Mouse (Mus musculus) kidney, embryonic 15.5 days (tissue): ENCODE results near the gene Nmrk2. TPM values are rescaled to one million over a fixed set of nuclear protein-coding genes. Genes with fewer than 3 reads are reported as not detected.
A peak's percentile ranks its signal among the peaks of the same experiment; 100 is the strongest.

Experiments used
- ATAC-seq: fragments of 200-750 bp; cut with Nextera tagmentation; replicated peaks from 2 replicates; pipeline ENCODE4 v1.8.0; 2017; ENCODE audit warnings: moderate TSS enrichment; ENCODE audit not compliant: low FRiP score
- H3K27ac ChIP-seq: fragments of 300-500 bp; sonication (generic); 2 replicates; pipeline ENCODE4 v1.5.1; 2015; ENCODE audit warnings: mild to moderate bottlenecking, inconsistent platforms
- H3K27me3 ChIP-seq: fragments of 300-500 bp; sonication (generic); 2 replicates; pipeline ENCODE4 v1.6.1; 2015; ENCODE audit warnings: inconsistent platforms
- H3K36me3 ChIP-seq: fragments of 300-500 bp; sonication (generic); 2 replicates; pipeline ENCODE4 v1.6.1; 2015; ENCODE audit warnings: inconsistent platforms
- H3K4me1 ChIP-seq: fragments of 300-500 bp; sonication (generic); 2 replicates; pipeline ENCODE4 v1.6.1; 2015; ENCODE audit warnings: inconsistent platforms
- H3K4me2 ChIP-seq: fragments of 300-500 bp; sonication (generic); 2 replicates; pipeline ENCODE4 v1.6.1; 2015; ENCODE audit warnings: moderate library complexity, mild to moderate bottlenecking, inconsistent platforms
- H3K4me3 ChIP-seq: fragments of 300-500 bp; sonication (generic); replicated peaks from 2 replicates; pipeline ENCODE4 v1.5.1; 2015; ENCODE audit warnings: mild to moderate bottlenecking, inconsistent platforms
- H3K9ac ChIP-seq: fragments of 300-500 bp; sonication (generic); 2 replicates; pipeline ENCODE4 v1.6.1; 2015; ENCODE audit warnings: mild to moderate bottlenecking, inconsistent platforms
- H3K9me3 ChIP-seq: fragments of 300-500 bp; sonication (generic); replicated peaks from 2 replicates; pipeline ENCODE4 v1.6.1; 2016; ENCODE audit warnings: inconsistent platforms
- WGBS: fragments of 180-500 bp; shearing (Covaris S2); methylation state at CpG from one replicate; pipeline ENCODE4 v1.1.7; 2015; ENCODE audit warnings: mixed read lengths; 5-methylcytosine and 5-hydroxymethylcytosine counted together
- polyA plus RNA-seq: library from polyadenylated mRNA; unstranded; fragments of >200 nt; fragmentation: Nextera tagmentation; extraction: Ambion mirVana; gene quantifications from 2 replicates; pipeline ENCODE4 v1.2.1, GENCODE M21; 2015

Nmrk2 gene
- polyA plus RNA-seq, result 0.18 TPM in 1 of 2 replicates, not detected in the other

- H3K27me3 ChIP-seq, result peaks cover 42% of the 10 kb centered on the region
- H3K4me1 ChIP-seq, result no peaks in the 10 kb centered on the region
- no peak within 1 kb of the TSS for H3K9ac ChIP-seq
- H3K9me3 ChIP-seq, result no peaks in the 10 kb centered on the region
- no peak within 1 kb of the TSS for H3K4me2 ChIP-seq
- no peaks in the 10 kb centered on the region for H3K36me3 ChIP-seq
- H3K4me3 ChIP-seq, result no peak within 1 kb of the TSS
- H3K27ac ChIP-seq, result no peak within 1 kb of the TSS
- no peak for ATAC-seq
- 62% methylated on average over 13 of the region's 13 CpGs for WGBS
Observed at GRCm38 (mm10) chr10:81201807-81202758, at the start of gene Nmrk2. Nmrk2 (minus strand) TSS chr10:81202051.

GRCm38 (mm10) chr10:81249442-81249841 lies 47.6 kb upstream of the Nmrk2 start:
- no peaks in the 10 kb centered on the region for H3K9me3 ChIP-seq
- peaks cover 21% of the 10 kb centered on the region for H3K4me1 ChIP-seq
- peaks cover 40% of the 10 kb centered on the region for H3K27me3 ChIP-seq
- H3K9ac ChIP-seq, result no peak overlapping the region
- no peaks in the 10 kb centered on the region for H3K36me3 ChIP-seq
- H3K27ac ChIP-seq, result no peak overlapping the region
- ATAC-seq, result no peak
- H3K4me2 ChIP-seq, result no peak overlapping the region
- H3K4me3 ChIP-seq, result no peak overlapping the region
- WGBS, result 85% methylated on average over 8 of the region's 8 CpGs

- Histone ChIP-seq H3K9ac (no peak overlapping the region), H3K9me3 (no peaks in the 10 kb centered on the region), H3K4me2 (no peak overlapping the region), H3K4me1 (peaks cover 18% of the 10 kb centered on the region), H3K27me3 (peaks cover 36% of the 10 kb centered on the region), H3K36me3 (no peaks in the 10 kb centered on the region), H3K27ac (no peak overlapping the region), H3K4me3 (no peak overlapping the region)
- 94% methylated on average over 2 of the region's 2 CpGs for WGBS
- no peak for ATAC-seq
Observed at GRCm38 (mm10) chr10:81247804-81248203, 46.0 kb upstream of the Nmrk2 start.

- H3K9me3 ChIP-seq, result no peaks in the 10 kb centered on the region
- no peak overlapping the region for H3K4me2 ChIP-seq
- H3K36me3 ChIP-seq, result no peaks in the 10 kb centered on the region
- no peak for ATAC-seq
- WGBS, result 90% methylated on average over 6 of the region's 6 CpGs
- peaks cover 31% of the 10 kb centered on the region for H3K27me3 ChIP-seq
- H3K9ac ChIP-seq, result no peak overlapping the region
- no peak overlapping the region for H3K27ac ChIP-seq
- H3K4me3 ChIP-seq, result no peak overlapping the region
- H3K4me1 ChIP-seq, result peaks cover 8% of the 10 kb centered on the region
Observed at GRCm38 (mm10) chr10:81245166-81245565, 43.3 kb upstream of the Nmrk2 start.

GRCm38 (mm10) chr10:81244595-81244994 lies 42.7 kb upstream of the Nmrk2 start:
- peak overlapping the region; percentile 7; the same call in 1 of the 2 replicates for H3K4me2 ChIP-seq
- H3K27ac ChIP-seq, result no peak overlapping the region
- no peak overlapping the region for H3K9ac ChIP-seq
- peak; percentile 41; the same call in 1 of the 2 replicates for ATAC-seq
- WGBS, result 8% methylated on average over 17 of the region's 17 CpGs
- no peaks in the 10 kb centered on the region for H3K36me3 ChIP-seq
- peaks cover 14% of the 10 kb centered on the region for H3K4me1 ChIP-seq
- H3K4me3 ChIP-seq, result no peak overlapping the region
- H3K27me3 ChIP-seq, result peaks cover 36% of the 10 kb centered on the region
- H3K9me3 ChIP-seq, result no peaks in the 10 kb centered on the region

GRCm38 (mm10) chr10:81244146-81244545 lies 42.3 kb upstream of the Nmrk2 start:
- Histone ChIP-seq H3K4me2 (peak overlapping the region; percentile 7; the same call in 1 of the 2 replicates), H3K27ac (no peak overlapping the region), H3K4me3 (no peak overlapping the region), H3K9me3 (no peaks in the 10 kb centered on the region), H3K4me1 (peaks cover 18% of the 10 kb centered on the region), H3K36me3 (no peaks in the 10 kb centered on the region), H3K27me3 (peaks cover 41% of the 10 kb centered on the region), H3K9ac (no peak overlapping the region)
- WGBS, result 72% methylated on average over 4 of the region's 4 CpGs
- ATAC-seq, result no peak

- H3K36me3 ChIP-seq, result no peaks in the 10 kb centered on the region
- peaks cover 53% of the 10 kb centered on the region for H3K27me3 ChIP-seq
- peaks cover 25% of the 10 kb centered on the region for H3K4me1 ChIP-seq
- no peak overlapping the region for H3K4me2 ChIP-seq
- H3K4me3 ChIP-seq, result no peak overlapping the region
- no peaks in the 10 kb centered on the region for H3K9me3 ChIP-seq
- 89% methylated on average over 16 of the region's 16 CpGs for WGBS
- ATAC-seq, result no peak
- no peak overlapping the region for H3K9ac ChIP-seq
- no peak overlapping the region for H3K27ac ChIP-seq
Observed at GRCm38 (mm10) chr10:81242021-81242420, 40.2 kb upstream of the Nmrk2 start.

GRCm38 (mm10) chr10:81240876-81241275 lies 39.0 kb upstream of the Nmrk2 start:
- peaks cover 53% of the 10 kb centered on the region for H3K27me3 ChIP-seq
- WGBS, result 27% methylated on average over 13 of the region's 13 CpGs
- no peak overlapping the region for H3K4me3 ChIP-seq
- peaks cover 25% of the 10 kb centered on the region for H3K4me1 ChIP-seq
- no peak overlapping the region for H3K4me2 ChIP-seq
- H3K36me3 ChIP-seq, result no peaks in the 10 kb centered on the region
- no peaks in the 10 kb centered on the region for H3K9me3 ChIP-seq
- no peak for ATAC-seq
- H3K9ac ChIP-seq, result no peak overlapping the region
- H3K27ac ChIP-seq, result no peak overlapping the region

- Histone ChIP-seq H3K27ac (no peak overlapping the region), H3K4me3 (no peak overlapping the region), H3K9ac (no peak overlapping the region), H3K27me3 (peaks cover 45% of the 10 kb centered on the region), H3K4me1 (peaks cover 21% of the 10 kb centered on the region), H3K4me2 (no peak overlapping the region), H3K9me3 (no peaks in the 10 kb centered on the region), H3K36me3 (no peaks in the 10 kb centered on the region)
- ATAC-seq, result no peak
- 80% methylated on average over 2 of the region's 2 CpGs for WGBS
Observed at GRCm38 (mm10) chr10:81238618-81239017, 36.8 kb upstream of the Nmrk2 start.

GRCm38 (mm10) chr10:81236471-81237268 lies 34.8 kb upstream of the Nmrk2 start:
- H3K27me3 ChIP-seq, result peaks cover 45% of the 10 kb centered on the region
- no peak overlapping the region for H3K4me3 ChIP-seq
- no peak overlapping the region for H3K27ac ChIP-seq
- ATAC-seq, result no peak
- H3K9me3 ChIP-seq, result no peaks in the 10 kb centered on the region
- no peaks in the 10 kb centered on the region for H3K36me3 ChIP-seq
- no peak overlapping the region for H3K4me2 ChIP-seq
- WGBS, result 88% methylated on average over 12 of the region's 12 CpGs
- no peak overlapping the region for H3K9ac ChIP-seq
- H3K4me1 ChIP-seq, result peaks cover 32% of the 10 kb centered on the region

GRCm38 (mm10) chr10:81234206-81234605 lies 32.4 kb upstream of the Nmrk2 start:
- no peaks in the 10 kb centered on the region for H3K36me3 ChIP-seq
- H3K4me1 ChIP-seq, result peaks cover 35% of the 10 kb centered on the region
- no peak overlapping the region for H3K27ac ChIP-seq
- 73% methylated on average over 6 of the region's 6 CpGs for WGBS
- H3K9ac ChIP-seq, result no peak overlapping the region
- no peak overlapping the region for H3K4me2 ChIP-seq
- no peaks in the 10 kb centered on the region for H3K9me3 ChIP-seq
- ATAC-seq, result no peak
- peaks cover 45% of the 10 kb centered on the region for H3K27me3 ChIP-seq
- no peak overlapping the region for H3K4me3 ChIP-seq

- 2% methylated on average over 27 of the region's 28 CpGs for WGBS
- no peaks in the 10 kb centered on the region for H3K9me3 ChIP-seq
- peaks cover 48% of the 10 kb centered on the region for H3K27me3 ChIP-seq
- no peaks in the 10 kb centered on the region for H3K36me3 ChIP-seq
- peak overlapping the region; percentile 49; the same call in 1 of the 2 replicates for H3K27ac ChIP-seq
- H3K4me1 ChIP-seq, result peaks cover 35% of the 10 kb centered on the region
- peak overlapping the region; percentile 64 for H3K4me2 ChIP-seq
- ATAC-seq, result peak; percentile 68
- peak overlapping the region; percentile 62 for H3K9ac ChIP-seq
- peak overlapping the region; percentile 71 for H3K4me3 ChIP-seq
Observed at GRCm38 (mm10) chr10:81233226-81233585, 31.4 kb upstream of the Nmrk2 start.
